Mouse (Mus musculus): Measurements from ENCODE around the gene Nlrp3. TPM values are rescaled to one million over a fixed set of nuclear protein-coding genes. Genes with fewer than 3 reads are reported as not detected.
A peak's percentile ranks its signal among the peaks of the same experiment; 100 is the strongest.

Nlrp3 gene
- polyA plus RNA-seq, 1 experiment from 2014 or later, result 0.21 TPM

GRCm38 (mm10) chr11:59584539-59584938 lies 43.2 kb downstream of the Nlrp3 start:
- Histone ChIP-seq H3K4me1 (replicated peaks; ENCODE audit: control insufficient read depth, insufficient read depth) (no peaks in the 10 kb centered on the region), H3K9ac (ENCODE audit: low read length) (no peak overlapping the region), H3K27me3 (ENCODE audit: control insufficient read depth, insufficient read depth, low read length) (no peaks in the 10 kb centered on the region), H3K36me3 (ENCODE audit: control insufficient read depth, insufficient read depth, low read length) (no peaks in the 10 kb centered on the region), H3K4me3 (ENCODE audit: low read depth, low read length) (no peak overlapping the region), H3K4me2 (replicated peaks; ENCODE audit: low read depth) (no peak overlapping the region), H3K9me3 (ENCODE audit: control insufficient read depth, low read length) (no peaks in the 10 kb centered on the region), H3K27ac (replicated peaks) (no peak overlapping the region)
- TF ChIP-seq EP300 (optimal IDR thresholded peaks at IDR 0.05) (no peak), CTCF (IDR thresholded peaks at IDR 0.05; ENCODE audit: low read depth) (no peak)
- ATAC-seq (ENCODE audit: low FRiP score, low TSS enrichment), result no peak
- peak; percentile 49 for DNase-seq (ENCODE audit: low spot score)
- 17% methylated on average over 6 of the region's 6 CpGs for WGBS

GRCm38 (mm10) chr11:59589496-59589895 lies 48.1 kb downstream of the Nlrp3 start:
- H3K4me1 ChIP-seq (replicated peaks; ENCODE audit: control insufficient read depth, insufficient read depth), result no peaks in the 10 kb centered on the region
- TF ChIP-seq CTCF (IDR thresholded peaks at IDR 0.05; ENCODE audit: low read depth), result no peak
- TF ChIP-seq EP300 (optimal IDR thresholded peaks at IDR 0.05), result no peak
- H3K9ac ChIP-seq (ENCODE audit: low read length), result no peak overlapping the region
- H3K4me2 ChIP-seq (replicated peaks; ENCODE audit: low read depth), result no peak overlapping the region
- DNase-seq (ENCODE audit: low spot score), result no peak
- ATAC-seq (ENCODE audit: low FRiP score, low TSS enrichment), result no peak
- 87% methylated on average over 8 of the region's 8 CpGs for WGBS
- no peak overlapping the region for H3K27ac ChIP-seq (replicated peaks)
- no peaks in the 10 kb centered on the region for H3K36me3 ChIP-seq (ENCODE audit: control insufficient read depth, insufficient read depth, low read length)
- H3K4me3 ChIP-seq (ENCODE audit: low read depth, low read length), result no peak overlapping the region
- no peaks in the 10 kb centered on the region for H3K27me3 ChIP-seq (ENCODE audit: control insufficient read depth, insufficient read depth, low read length)
- H3K9me3 ChIP-seq (ENCODE audit: control insufficient read depth, low read length), result no peaks in the 10 kb centered on the region

GRCm38 (mm10) chr11:59593189-59593588 lies 51.8 kb downstream of the Nlrp3 start, which contains the start of gene Olfr223:
Gene Olfr223 (minus strand): TSS chr11:59593289.
- WGBS, result 83% methylated on average over 6 of the region's 6 CpGs
- ATAC-seq (ENCODE audit: low FRiP score, low TSS enrichment) (no peak), DNase-seq (ENCODE audit: low spot score) (no peak)
- H3K4me2 ChIP-seq (replicated peaks; ENCODE audit: low read depth), result no peak within 1 kb of the TSS
- H3K4me1 ChIP-seq (replicated peaks; ENCODE audit: control insufficient read depth, insufficient read depth), result no peaks in the 10 kb centered on the region
- no peak within 1 kb of the TSS for H3K9ac ChIP-seq (ENCODE audit: low read length)
- TF ChIP-seq EP300 (optimal IDR thresholded peaks at IDR 0.05) (no peak), CTCF (IDR thresholded peaks at IDR 0.05; ENCODE audit: low read depth) (no peak)
- no peak within 1 kb of the TSS for H3K27ac ChIP-seq (replicated peaks)
- no peaks in the 10 kb centered on the region for H3K27me3 ChIP-seq (ENCODE audit: control insufficient read depth, insufficient read depth, low read length)
- H3K9me3 ChIP-seq (ENCODE audit: control insufficient read depth, low read length), result no peaks in the 10 kb centered on the region
- H3K36me3 ChIP-seq (ENCODE audit: control insufficient read depth, insufficient read depth, low read length), result no peaks in the 10 kb centered on the region
- H3K4me3 ChIP-seq (ENCODE audit: low read depth, low read length), result no peak within 1 kb of the TSS

- ATAC-seq (ENCODE audit: low FRiP score, low TSS enrichment) (no peak), DNase-seq (ENCODE audit: low spot score) (no peak)
- no peaks in the 10 kb centered on the region for H3K4me1 ChIP-seq (replicated peaks; ENCODE audit: control insufficient read depth, insufficient read depth)
- H3K9ac ChIP-seq (ENCODE audit: low read length), result no peak overlapping the region
- H3K4me2 ChIP-seq (replicated peaks; ENCODE audit: low read depth), result no peak overlapping the region
- H3K9me3 ChIP-seq (ENCODE audit: control insufficient read depth, low read length), result no peaks in the 10 kb centered on the region
- no peak overlapping the region for H3K27ac ChIP-seq (replicated peaks)
- H3K36me3 ChIP-seq (ENCODE audit: control insufficient read depth, insufficient read depth, low read length), result no peaks in the 10 kb centered on the region
- WGBS, result 33% methylated on average over 4 of the region's 4 CpGs
- no peak for TF ChIP-seq EP300 (optimal IDR thresholded peaks at IDR 0.05)
- TF ChIP-seq CTCF (IDR thresholded peaks at IDR 0.05; ENCODE audit: low read depth), result peak; percentile 66
- no peak overlapping the region for H3K4me3 ChIP-seq (ENCODE audit: low read depth, low read length)
- H3K27me3 ChIP-seq (ENCODE audit: control insufficient read depth, insufficient read depth, low read length), result no peaks in the 10 kb centered on the region
Observed at GRCm38 (mm10) chr11:59596091-59596490, 54.7 kb downstream of the Nlrp3 start.

GRCm38 (mm10) chr11:59596950-59597349 lies 55.6 kb downstream of the Nlrp3 start:
- H3K9ac ChIP-seq (ENCODE audit: low read length), result no peak overlapping the region
- TF ChIP-seq EP300 (optimal IDR thresholded peaks at IDR 0.05) (no peak), CTCF (IDR thresholded peaks at IDR 0.05; ENCODE audit: low read depth) (no peak)
- no peak overlapping the region for H3K27ac ChIP-seq (replicated peaks)
- H3K4me2 ChIP-seq (replicated peaks; ENCODE audit: low read depth), result no peak overlapping the region
- ATAC-seq (ENCODE audit: low FRiP score, low TSS enrichment), result no peak
- no peaks in the 10 kb centered on the region for H3K36me3 ChIP-seq (ENCODE audit: control insufficient read depth, insufficient read depth, low read length)
- 74% methylated on average over 8 of the region's 8 CpGs for WGBS
- no peaks in the 10 kb centered on the region for H3K4me1 ChIP-seq (replicated peaks; ENCODE audit: control insufficient read depth, insufficient read depth)
- no peaks in the 10 kb centered on the region for H3K9me3 ChIP-seq (ENCODE audit: control insufficient read depth, low read length)
- H3K27me3 ChIP-seq (ENCODE audit: control insufficient read depth, insufficient read depth, low read length), result no peaks in the 10 kb centered on the region
- H3K4me3 ChIP-seq (ENCODE audit: low read depth, low read length), result no peak overlapping the region
- no peak for DNase-seq (ENCODE audit: low spot score)

- no peak for TF ChIP-seq EP300 (optimal IDR thresholded peaks at IDR 0.05)
- no peak for TF ChIP-seq CTCF (IDR thresholded peaks at IDR 0.05; ENCODE audit: low read depth)
- no peak overlapping the region for H3K27ac ChIP-seq (replicated peaks)
Observed at GRCm38 (mm10) chr11:59599211-59599610, 57.8 kb downstream of the Nlrp3 start.

More at GRCm38 (mm10) chr11:59599211-59599610, 57.8 kb downstream of the Nlrp3 start:
- 39% methylated on average over 7 of the region's 7 CpGs for WGBS
- H3K4me1 ChIP-seq (replicated peaks; ENCODE audit: control insufficient read depth, insufficient read depth), result no peaks in the 10 kb centered on the region
- ATAC-seq (ENCODE audit: low FRiP score, low TSS enrichment) (no peak), DNase-seq (ENCODE audit: low spot score) (no peak)
- H3K36me3 ChIP-seq (ENCODE audit: control insufficient read depth, insufficient read depth, low read length), result no peaks in the 10 kb centered on the region
- no peaks in the 10 kb centered on the region for H3K9me3 ChIP-seq (ENCODE audit: control insufficient read depth, low read length)
- no peak overlapping the region for H3K9ac ChIP-seq (ENCODE audit: low read length)
- H3K4me3 ChIP-seq (ENCODE audit: low read depth, low read length), result no peak overlapping the region
- H3K4me2 ChIP-seq (replicated peaks; ENCODE audit: low read depth), result no peak overlapping the region
- H3K27me3 ChIP-seq (ENCODE audit: control insufficient read depth, insufficient read depth, low read length), result no peaks in the 10 kb centered on the region
